Comparison of ENCODE assay signal across 7 mouse cellular contexts in the genomic region with DNA sequence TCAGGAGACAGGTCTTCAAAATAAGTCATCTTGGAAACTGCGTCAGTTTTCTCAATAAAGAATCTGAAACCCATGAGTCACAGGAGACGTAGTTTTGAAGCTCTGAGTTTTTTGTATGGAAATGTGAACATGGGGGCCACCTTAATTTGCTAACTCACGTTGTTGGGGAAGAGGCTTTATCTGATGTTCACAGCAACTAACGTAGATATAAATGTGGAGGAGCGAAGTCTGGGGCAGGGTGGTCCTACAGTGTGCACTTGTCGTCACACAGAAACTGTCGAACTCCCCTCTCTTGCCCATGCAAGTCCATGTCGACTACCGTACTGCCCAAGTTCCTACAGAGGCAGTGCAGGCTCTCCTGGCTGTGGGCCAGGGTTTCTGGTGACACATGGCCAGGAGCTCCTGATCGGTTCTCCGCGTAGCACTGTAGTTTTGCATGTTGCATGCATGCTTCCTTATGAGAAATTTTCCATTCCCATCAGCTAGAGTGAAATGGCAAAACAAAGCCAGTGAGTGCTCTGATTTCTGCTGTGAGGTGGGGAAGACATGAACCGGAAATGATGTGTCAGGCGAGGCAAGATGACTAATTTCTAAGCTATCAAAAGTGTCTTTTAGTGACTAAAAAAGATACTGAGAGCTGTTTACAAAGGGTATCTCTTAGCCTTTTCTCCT.
DNase-seq lines count a peak whose midpoint lies in the region; ATAC-seq lines count a peak whose summit lies in the region.

No protein-coding gene starts in this region.

- no peaks in the 10 kb centered on the region for H3K4me1 ChIP-seq in midbrain, embryonic 15.5 days

- H3K9me3 ChIP-seq in midbrain, embryonic 15.5 days: no peaks in the 10 kb centered on the region

- no peak overlapping the region for H3K27ac ChIP-seq in midbrain, embryonic 15.5 days

- H3K36me3 ChIP-seq in midbrain, embryonic 15.5 days (replicated peaks): no peaks in the 10 kb centered on the region

- H3K4me2 ChIP-seq in midbrain, embryonic 15.5 days: no peak overlapping the region

- intact Hi-C loops in heart, postnatal 10 days (cut with DNase I): no loop called here

- WGBS in midbrain, embryonic 15.5 days: 90% methylated on average over 14 of the region's 14 CpGs

- no peak for ATAC-seq in midbrain, embryonic 15.5 days (replicated peaks)

- no peak overlapping the region for H3K9ac ChIP-seq in midbrain, embryonic 15.5 days

- peak; percentile 47 for DNase-seq in right cerebral cortex, adult 18-20 months
- no peak for DNase-seq in right cerebral cortex, postnatal 10 days (ENCODE audit: low spot score in 2 of 2)
- DNase-seq in adrenal gland, postnatal 10 days: peak; percentile 82
- peak; percentile 55 to 75 for DNase-seq in heart, postnatal 10 days
- peak; percentile 55 for DNase-seq in lung, postnatal 14 days
- no peak for DNase-seq in layer of hippocampus, adult 9-10 months (ENCODE audit: low spot score)

- H3K27me3 ChIP-seq in midbrain, embryonic 15.5 days (replicated peaks): no peaks in the 10 kb centered on the region

- H3K4me3 ChIP-seq in midbrain, embryonic 15.5 days: no peak overlapping the region

Comparison
In these comparisons a context has a peak if more than half of its experiments do, and no peak if none do; other contexts are left out.
1. DNase-seq: peak in right cerebral cortex, adult 18-20 months (single experiment), adrenal gland, postnatal 10 days (single experiment), heart, postnatal 10 days (2 of 2) and lung, postnatal 14 days (single experiment); none in right cerebral cortex, postnatal 10 days (0 of 2) and layer of hippocampus, adult 9-10 months (single experiment).